Mouse (Mus musculus) layer of hippocampus, adult 8-10 months (tissue): ENCODE measurements around the gene Srsf10. TPM values are rescaled to one million over a fixed set of nuclear protein-coding genes. Genes with fewer than 3 reads are reported as not detected.

Experiments used
- DNase-seq, 2 experiments: peaks; one replicate each; pipeline ENCODE4 v3.0.0; 2022; ENCODE audit warnings: low spot score in 2 of 2
- total RNA-seq, 4 experiments: library from RNA; stranded (reverse); gene quantifications; 2 replicates each; pipeline ENCODE4 v1.2.4; 2022

Srsf10 gene
- total RNA-seq = 10 to 100 TPM; 67.9 to 91.9 (median 79.9) TPM

DNA sequence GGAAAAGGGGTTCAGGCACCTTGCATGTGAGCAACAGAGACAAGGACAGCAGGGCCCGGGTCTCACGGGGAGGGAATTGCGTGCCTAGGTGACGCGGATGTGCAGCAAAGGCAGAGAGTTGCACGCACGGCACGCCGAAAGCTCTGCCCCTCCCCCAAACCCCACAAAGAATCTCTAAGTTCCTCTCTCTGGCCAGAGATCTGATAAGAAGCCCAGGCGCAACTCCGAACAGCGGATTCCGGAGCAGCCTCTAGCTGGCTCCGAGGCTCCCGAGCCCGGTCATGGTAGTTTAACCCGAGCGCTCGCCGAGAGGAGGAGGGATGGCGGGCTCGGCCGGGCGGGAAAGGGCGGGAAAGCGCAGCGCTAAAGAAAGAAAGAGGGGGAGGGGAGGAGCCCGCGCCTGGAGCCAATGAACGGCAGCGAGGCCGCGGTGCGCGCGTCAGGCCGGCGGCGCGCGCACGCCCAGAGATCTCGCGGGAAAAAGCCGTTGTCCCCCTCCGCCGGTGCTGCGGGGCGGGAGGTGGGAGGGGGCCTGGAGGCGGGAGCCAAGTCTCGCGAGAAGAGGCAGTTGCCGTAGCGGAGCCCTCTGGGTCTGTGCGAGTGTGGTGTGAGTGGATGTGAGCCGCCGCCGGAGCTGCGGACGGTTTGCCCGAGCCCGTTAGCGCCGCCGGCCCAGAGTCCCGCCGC is at the start of gene Srsf10:
Gene Srsf10, plus strand, starts transcription at position 212 of the 687 bp plus-strand sequence.
- peak; percentile 92 to 93 for DNase-seq

DNA sequence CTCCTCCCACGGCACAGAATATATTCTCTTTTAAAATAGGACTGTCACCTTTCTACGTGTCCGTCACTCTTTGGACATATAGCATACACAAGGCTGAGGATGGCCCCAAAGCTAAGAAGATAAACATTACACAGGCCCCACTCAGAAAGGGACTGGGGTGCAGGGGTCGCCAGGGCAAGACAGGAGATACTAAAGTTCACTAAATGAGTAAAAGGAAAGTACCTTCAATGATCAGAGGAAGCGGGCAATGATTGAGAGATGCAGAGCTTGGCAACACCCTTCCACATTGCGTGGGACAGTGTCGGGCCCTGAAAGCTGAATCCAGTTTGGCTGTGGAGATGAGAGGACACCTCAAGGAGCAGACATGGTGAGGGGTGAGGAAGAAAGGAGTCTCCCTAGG is 40.7 kb upstream of the Srsf10 start:
- DNase-seq = no peak

DNA sequence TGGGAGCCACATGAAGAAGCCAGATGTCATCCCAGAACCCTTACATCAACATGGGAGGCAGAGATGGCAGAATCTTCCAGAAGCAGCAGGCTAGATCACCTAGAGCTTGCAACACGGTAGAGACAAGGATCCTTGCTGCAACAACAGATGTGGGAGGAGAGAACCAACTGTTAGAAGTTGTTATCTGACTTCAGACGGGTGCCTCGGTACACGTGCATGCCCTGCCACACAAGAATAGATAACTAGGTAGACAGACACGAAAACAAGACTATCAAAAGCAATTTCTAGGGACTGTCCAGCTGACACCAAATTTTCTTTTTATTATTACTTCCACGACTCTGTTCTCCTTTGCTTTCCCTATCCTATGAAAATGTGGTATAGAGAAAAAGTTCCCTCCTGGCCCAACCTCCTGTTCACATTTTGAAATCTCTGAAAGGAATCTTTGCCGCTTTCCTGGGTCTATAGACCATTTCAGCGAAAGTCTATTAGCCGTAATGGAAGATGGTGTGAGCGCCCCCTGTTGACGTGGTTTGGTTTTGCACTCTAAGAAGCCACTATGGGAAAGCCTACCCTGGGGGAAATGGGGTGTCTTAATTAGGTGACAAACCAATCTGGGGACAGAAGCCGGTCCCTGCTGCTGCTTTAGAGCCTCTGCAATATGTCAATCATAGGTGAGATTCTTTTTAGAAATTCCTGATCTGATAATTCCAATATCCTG is 38.5 kb upstream of the Srsf10 start:
- peak in 1 of 2 experiments; percentile 48 for DNase-seq

DNA sequence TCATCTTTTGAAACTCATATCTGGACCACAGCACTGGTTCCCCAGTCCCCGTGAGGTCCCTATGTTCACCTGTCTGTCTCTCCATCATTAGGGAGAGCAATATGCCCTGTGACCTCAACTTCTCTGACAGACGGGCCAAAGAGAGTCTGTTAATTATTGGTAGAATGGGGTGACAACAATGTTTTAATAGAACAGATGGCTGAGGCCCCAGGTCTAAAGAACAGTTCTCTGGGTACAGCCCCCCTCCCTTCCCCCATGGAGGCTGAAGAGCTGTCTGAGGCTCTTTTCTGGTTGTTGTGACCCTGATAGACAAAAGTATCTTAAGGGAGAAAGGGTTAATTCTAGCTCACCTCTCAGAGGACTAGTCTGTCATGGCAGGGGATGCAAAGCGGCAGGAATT is 37.2 kb upstream of the Srsf10 start:
- no peak for DNase-seq

DNA sequence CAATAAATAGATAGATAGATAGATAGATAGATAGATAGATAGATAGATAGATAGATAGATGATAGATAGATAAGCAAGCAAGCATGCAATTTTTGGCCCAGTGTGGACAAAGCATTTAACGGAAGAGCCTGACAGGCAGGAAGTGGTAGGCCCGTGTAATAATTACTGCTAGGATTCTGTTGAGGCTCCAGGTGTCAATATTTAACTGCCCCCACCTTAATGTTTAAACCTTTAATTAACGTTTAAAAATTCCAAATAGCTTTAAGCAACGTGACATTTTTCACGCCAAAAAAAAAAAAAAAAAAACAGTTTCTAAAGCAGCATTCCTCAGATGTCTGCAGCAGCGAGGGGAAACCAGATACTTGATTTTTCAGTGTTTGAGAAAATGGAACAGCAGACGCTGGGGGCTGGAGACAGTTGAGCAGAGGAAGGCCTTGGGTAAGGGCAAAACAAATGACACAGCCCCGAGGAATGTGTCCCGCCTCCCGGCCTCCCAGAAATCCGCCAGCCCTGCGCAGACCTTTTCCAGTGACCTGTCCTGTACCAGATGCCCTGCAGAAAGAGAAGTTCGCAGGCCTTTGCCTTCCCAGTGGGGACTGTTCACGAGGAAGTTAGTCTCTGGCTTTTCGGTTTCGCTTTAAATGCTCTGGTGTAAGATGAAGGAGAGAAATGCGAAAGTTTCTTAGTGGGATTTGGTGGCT is 35.6 kb upstream of the Srsf10 start:
- no peak for DNase-seq

DNA sequence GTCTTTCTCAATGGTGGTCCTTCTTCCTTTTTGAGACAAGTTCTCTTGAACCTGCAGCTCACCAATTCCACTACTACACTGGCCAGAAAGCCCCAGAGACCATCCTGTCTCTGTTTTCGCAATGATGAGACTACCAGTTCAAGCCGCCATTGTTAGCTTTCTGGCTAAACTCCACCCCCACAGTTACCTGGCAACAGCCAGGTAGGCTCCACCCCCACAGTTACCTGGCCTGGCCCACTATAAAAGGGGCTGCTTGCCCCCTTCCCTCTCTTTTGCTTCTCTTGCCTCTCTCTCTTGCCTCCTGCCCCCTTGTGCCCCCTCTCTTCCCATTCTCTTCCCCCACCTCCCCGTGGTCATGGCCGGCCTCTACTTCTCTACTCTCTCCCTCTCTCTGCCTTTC is 33.8 kb upstream of the Srsf10 start:
- no peak for DNase-seq

DNA sequence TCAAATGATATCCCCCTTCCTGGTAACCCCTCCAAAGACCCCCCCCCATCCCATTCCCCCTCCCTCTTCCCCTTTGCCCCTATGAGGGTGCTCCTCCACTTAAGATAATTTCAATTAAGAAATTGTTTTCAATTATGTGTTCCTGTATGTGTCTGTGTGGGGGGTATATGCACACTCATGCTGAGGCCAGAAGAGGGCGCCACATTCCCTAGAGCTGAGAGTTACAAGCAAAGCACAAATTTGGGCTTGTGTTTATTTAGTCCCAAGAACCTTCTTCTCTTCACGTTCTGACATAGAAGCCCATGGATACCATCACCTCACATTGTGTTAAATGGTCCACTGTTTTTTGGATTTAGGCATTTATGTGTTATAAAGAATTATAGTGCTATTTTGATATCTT is 32.2 kb upstream of the Srsf10 start:
- no peak for DNase-seq

DNA sequence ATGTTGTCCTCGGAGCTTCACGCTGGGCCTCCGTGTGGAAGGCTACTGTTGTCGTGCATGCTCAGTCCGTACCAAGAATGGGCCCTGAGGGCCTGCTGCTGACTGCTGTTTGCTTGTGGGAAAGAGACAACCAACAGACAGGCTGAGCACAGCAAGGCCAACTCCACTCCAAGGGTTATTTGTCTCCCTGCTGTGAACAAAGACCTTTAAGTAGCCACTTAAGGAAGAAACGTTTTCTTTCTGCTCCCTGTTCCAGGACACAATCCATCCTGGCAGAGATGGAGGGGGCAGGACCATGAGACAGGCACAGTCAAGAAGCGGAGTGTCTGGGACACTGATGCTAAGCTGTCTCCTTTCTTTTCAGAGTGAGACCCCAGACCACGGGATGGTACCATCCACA is 31.3 kb upstream of the Srsf10 start:
- DNase-seq = no peak

DNA sequence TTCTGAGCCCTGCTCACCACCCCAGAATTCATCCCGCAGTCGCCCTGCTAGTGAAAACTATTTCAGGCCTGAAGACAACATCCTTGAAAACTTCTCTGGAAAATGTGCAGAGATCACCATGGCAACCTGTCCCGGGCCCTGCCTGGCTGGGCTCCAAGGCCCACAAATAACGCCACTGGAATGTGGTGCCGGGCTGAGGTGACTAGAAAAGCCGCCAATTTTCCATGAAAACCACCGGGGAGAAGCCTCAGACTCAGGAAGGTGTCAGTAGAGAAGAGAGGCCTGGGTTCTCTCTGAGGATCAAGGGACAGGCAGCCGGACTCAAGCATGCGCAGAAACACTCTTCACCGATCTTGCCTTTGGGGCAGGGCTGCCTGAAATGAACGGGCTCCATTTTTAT is 27.1 kb upstream of the Srsf10 start:
- peak; percentile 60 to 69 for DNase-seq

DNA sequence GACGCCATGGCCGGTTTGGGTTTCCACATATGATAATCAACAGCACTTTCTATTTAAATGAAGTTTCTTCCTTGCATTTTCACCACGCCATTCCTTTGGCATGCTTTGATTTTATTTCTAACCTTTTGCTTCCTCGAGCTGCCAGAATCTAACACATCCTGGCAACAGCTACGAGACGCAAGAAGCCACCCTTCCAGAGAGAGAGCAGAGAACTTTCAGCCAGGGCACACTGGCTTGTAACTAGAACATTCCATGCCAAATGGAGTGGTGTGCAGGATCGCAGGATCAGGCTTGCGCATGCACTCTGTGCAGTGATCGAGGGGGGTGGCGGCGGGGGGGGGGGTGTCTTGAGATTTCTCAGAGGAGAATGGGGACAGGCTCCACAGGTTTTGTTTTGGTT is 23.5 kb upstream of the Srsf10 start:
- peak in 1 of 2 experiments; percentile 18 for DNase-seq

DNA sequence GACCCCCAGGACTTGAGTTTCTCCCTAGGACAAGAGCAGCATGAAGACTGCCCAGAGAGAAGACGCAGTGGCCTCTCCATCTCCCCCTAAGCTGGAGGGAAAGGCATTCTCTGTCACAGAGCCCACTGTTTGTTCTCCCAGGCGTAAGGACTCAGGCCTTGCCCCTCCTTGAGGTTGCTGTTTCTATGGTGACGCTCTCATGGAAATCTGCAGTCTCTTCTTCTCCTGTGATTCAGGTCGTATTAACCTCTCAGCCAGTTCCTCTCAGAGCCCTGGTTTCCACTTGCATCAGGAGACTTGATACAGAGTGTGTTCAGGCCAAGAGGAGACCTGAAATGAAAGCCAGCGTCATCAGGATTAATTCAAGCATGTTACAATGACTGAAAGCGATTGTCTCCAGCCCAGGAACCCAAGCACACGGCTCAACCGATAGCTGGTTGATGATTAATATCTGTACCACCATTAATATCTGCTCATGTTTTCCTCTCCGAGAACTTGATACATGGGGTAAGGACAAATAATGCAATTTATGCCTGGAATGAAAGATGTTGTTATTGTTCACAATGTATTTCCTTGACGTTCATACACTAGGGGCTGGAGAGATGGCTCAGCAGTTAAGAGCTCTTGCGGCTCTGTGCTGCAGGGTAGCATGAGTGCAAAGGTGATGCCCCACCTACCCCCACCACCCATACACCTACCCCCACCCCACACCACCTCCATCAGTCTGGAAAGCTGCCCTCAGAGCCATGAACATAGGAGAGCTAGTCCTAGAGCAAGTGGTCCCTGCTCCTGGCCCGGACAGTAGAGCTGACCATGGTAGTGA is 22.0 kb upstream of the Srsf10 start:
- no peak for DNase-seq

DNA sequence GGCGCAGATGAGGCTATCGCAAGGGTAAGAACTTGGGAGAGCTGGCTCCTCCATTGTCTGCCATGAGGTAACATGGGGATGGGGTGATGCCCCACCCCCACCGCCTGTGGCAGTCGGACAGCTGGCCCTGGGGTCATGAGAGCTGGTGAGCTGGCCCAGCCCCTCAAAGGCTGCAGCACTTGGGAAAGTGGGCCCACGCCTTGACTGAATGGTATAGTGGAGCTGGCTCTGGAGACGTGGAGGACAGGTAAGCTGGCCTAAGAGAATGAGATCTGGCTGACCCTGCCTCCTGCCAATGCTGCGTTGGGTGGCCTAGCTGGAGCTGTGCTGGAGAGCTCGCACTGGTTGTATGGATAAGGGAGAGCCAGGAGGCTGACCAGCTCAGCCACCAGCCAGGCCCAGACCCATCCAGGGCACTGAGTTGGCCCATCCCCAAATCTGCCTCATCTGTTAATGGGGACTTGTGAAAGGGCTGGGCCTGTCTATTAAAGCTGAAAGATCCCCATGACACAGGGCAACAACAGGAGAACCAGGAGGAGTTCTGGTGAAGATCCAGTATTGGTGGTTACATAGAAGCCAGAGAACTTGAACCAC is 21.3 kb upstream of the Srsf10 start:
- DNase-seq = no peak

DNA sequence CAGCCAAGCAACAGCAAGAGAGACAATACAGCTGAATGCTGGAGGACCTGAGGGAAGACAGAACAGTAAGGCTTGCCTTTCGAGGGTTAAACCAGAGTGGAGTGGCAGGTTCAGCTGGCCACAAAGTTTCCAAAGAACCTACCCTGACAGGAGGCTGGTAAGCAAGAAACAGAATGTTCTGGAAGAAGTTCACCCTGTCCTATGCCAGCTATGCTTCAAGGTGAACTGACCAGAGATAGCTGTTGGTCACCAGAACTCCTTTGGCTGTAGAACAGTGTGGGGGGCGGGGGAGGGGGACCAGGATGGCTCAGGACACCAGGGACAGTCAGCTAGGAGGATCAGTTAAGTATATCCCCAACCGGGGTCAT is 16.6 kb upstream of the Srsf10 start:
- DNase-seq = no peak

DNA sequence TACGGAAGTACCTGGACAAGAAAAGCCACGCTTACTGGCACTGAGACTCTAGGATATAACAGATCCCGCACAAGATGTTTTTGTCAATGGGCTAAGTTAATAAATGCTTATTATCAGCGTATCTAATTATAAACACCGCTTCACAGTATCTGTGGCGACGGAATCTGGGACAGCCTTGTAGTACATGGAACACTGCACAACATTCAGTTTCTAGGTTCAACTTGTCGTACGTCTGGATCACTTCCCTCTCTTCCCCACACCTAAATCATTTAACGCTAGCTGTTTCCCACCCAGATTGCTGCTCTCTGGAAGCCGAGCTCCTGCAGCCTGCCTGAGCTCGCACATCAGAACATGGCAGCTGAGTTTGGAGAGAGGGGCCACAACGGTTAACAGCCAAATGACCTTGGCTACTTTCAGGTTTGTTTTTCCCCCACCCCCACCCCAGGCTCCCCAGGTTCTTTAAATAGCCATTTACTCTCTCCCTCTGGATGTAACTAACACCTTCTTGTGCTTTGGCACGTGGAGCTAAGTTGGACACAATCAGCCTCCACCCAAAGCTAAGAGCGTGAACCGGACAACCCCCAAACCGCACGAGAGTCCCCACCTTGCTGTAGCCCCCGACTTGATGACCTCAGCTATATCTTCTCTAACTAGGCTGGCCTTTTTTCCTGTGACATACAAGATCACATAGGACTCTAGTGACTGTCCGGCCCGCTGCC is 16.1 kb upstream of the Srsf10 start:
- DNase-seq = no peak

DNA sequence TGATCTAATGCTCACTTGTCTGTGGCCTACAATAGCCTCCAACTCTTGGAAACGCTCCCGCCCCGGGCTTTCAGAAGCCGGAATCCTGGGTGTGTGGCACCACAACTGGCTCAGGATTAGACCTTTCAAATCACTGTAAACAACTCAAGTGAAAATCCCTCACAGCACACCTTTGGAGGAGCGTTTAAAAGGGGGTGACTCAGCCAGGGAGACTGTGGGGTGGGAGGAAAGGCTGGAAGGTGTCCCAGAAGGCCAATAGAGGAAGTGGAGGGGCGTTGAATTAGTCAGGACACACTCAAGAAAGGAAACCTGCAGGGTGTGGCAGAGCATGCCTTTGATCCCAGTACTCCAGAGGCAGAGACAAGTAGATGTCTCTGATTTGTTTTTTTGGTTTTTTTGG is 11.1 kb upstream of the Srsf10 start:
- no peak for DNase-seq

DNA sequence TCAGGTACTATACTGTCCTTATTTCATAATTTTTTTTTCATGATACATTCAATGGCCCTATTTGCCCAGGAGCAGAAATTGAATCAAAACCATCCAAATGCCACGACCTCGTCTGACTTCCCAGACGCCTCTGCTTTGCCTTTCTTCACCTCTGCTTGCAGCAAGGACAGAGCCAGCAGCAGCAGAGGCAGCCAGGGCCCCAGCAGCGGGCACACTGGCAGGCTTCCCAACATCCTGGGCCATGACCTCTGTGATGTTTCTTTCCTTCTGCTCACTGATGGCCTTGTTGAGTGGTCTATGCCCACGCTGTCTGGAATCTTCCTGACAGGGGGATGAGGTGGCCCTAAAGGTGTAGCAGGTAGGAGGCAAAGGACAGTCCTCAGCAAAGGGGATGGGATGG is 8.0 kb upstream of the Srsf10 start:
- DNase-seq = no peak

DNA sequence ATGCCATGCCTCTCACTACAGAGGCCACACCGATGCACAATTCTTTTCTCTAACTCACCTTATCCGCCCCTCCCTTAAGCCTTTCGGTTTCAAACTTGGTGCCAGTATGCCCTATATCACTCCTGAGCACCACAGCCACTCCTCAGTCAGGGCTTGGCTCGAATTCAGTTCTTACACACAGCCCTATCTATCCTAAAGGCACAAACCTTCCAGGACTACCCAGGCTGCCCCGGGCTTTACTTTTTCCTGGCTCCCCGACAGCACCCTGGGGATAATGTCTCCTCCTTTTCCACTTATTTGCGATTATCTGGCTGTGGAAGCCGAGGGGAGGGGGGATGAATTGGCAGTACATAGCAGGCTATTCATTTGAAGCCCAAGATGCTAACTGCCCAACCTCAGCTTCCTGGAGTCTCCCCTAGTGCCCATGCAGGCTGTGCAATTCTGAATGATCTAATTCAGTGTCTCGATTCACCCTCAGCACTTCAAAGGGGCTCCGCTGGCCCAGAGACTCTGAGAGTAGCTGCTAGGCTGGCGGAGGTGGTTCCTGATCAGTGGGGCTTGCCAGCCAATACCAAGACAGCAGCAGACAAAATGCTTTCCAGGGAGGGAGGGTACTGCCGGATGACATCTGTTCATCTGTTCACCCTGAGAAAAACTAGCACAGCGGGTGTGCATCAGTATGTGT is 5.0 kb upstream of the Srsf10 start:
- DNase-seq = peak; percentile 74 to 81

DNA sequence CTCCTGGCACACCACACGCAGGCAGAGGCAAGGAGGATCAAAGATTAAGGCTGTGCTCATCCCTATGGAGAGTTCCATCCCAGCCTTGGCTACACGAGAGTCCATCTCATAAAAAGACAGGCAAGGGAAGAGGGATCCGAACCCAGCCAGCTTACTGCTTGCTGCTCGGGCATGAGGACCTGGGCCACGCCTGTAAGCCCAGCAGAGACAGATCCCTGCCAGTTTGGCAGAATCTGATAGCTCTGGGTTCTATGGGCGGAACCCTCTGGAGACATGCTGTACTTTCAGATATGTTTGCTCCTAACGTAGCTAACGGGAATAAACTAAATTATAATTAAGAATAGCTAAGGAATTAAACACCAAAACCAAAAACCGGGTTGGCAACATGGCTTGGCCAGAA is 3.6 kb upstream of the Srsf10 start:
- no peak for DNase-seq

DNA sequence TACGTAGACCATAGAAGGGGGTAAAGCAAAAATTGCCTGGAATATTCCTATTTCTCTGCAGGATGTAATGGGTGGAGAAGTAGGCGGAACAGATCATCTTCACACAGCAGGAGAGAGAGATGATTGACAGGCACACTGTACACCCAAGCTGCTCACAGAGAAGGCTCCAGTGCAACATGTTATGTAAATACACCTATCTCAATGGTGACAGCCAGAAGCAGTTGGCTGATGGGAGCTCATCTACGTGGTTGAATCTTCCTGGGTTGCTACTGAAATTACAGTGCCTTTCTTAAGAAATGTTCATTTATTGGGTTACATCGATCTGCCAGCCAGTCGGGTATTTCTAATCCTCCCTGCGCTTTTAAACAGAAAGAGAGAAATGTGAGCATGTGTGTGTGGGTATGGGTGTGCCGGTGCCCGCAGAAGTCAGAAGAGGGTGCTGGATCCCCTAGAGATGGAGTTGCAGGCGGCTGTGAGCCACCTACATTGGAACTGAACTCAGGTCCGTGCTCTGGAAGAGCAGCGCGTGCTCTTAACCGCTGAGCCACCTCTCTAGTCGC is 1.5 kb upstream of the Srsf10 start:
- peak; percentile 41 to 44 for DNase-seq

DNA sequence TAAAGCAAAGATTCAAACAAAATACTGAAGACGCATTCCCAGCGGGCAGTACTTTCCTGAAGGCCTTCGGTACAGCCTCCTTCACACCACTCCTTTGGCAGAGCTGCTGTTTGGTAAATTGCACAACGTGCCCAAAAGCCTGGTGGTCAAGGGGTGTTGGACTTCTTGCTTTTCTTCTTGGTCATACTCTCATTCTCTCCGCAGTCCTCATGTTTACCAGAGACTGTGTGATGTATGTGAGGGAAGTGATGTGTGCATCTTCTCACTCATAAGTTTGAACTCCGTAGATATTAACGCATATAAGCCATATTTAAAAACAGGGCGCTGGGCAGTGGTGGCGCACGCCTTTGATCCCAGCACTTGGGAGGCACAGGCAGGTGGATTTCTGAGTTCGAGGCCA is 917 bp upstream of the Srsf10 start:
- DNase-seq = no peak
